Mouse (Mus musculus): ENCODE measurements at regions not wholly inside any gene's neighbourhood (a gene's known extent, or its start where the extent isn't known, plus 50 kb on each side); places are given as distances from the start of the nearest gene placed in this dataset.

DNA sequence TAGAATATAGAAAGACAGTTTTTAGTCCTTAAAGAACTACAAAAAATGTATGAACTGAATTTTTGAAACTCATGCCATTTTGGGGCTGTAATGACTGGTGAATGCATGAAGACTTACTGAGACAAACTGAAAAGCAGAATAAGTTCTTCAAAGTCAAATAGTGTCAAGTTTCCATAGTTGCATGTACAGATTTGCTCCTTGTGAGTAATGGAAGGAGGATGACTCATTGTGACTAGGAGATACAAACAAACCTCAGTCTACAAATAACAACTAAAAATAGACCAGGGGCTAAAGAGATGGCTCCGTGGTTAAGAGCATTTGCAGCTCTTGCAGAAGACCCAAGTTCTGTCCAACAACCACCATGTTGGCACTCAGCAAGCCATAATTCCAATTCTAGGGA, 342.5 kb downstream of the Arl4a start:
- Histone ChIP-seq H3K4me1 (ENCODE audit: control insufficient read depth, insufficient read depth, low read length) (no peaks in the 10 kb centered on the region), H3K4me3 (ENCODE audit: low read depth, low read length) (no peak overlapping the region), H3K9me3 (ENCODE audit: control insufficient read depth, low read depth, low read length) (no peaks in the 10 kb centered on the region), H3K27me3 (ENCODE audit: control insufficient read depth, insufficient read depth, low read length) (no peaks in the 10 kb centered on the region), H3K36me3 (ENCODE audit: control insufficient read depth, insufficient read depth, low read length) (no peaks in the 10 kb centered on the region), H3K27ac (ENCODE audit: low read length) (no peak overlapping the region), H3K9ac (replicated peaks; ENCODE audit: low read depth, low read length) (no peak overlapping the region), H3K4me2 (replicated peaks; ENCODE audit: low read depth, low read length) (no peak overlapping the region)
- WGBS, result 70% methylated on average over 1 of the region's 1 CpGs
- ATAC-seq (ENCODE audit: insufficient number of reproducible peaks, insufficient read depth, low FRiP score, low read depth), result no peak

DNA sequence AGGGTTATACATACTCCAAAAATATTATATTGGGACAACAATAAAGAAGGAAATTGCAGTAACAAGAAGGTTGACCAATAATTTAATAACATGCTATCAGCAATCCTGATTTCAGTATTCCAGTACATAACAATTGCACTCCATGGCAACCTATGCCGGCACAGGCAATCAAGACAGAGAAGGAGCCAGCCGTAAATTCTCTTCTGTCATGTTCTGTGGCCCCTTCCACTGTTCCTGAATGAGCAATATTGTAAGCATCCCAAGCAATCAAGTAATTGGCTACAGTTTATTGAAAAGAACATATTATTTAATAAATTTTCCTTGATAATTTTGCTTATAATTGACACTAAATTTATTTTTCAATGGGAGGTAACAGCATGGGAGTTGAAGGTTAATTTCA, 345.8 kb downstream of the Arl4a start:
- Histone ChIP-seq H3K9me3 (ENCODE audit: control insufficient read depth, low read depth, low read length) (no peaks in the 10 kb centered on the region), H3K36me3 (ENCODE audit: control insufficient read depth, insufficient read depth, low read length) (no peaks in the 10 kb centered on the region), H3K27me3 (ENCODE audit: control insufficient read depth, insufficient read depth, low read length) (no peaks in the 10 kb centered on the region), H3K4me3 (ENCODE audit: low read depth, low read length) (no peak overlapping the region), H3K27ac (ENCODE audit: low read length) (no peak overlapping the region), H3K4me2 (replicated peaks; ENCODE audit: low read depth, low read length) (no peak overlapping the region), H3K4me1 (ENCODE audit: control insufficient read depth, insufficient read depth, low read length) (no peaks in the 10 kb centered on the region), H3K9ac (replicated peaks; ENCODE audit: low read depth, low read length) (no peak overlapping the region)
- no peak for ATAC-seq (ENCODE audit: insufficient number of reproducible peaks, insufficient read depth, low FRiP score, low read depth)
- WGBS, result 77% methylated on average over 2 of the region's 2 CpGs

DNA sequence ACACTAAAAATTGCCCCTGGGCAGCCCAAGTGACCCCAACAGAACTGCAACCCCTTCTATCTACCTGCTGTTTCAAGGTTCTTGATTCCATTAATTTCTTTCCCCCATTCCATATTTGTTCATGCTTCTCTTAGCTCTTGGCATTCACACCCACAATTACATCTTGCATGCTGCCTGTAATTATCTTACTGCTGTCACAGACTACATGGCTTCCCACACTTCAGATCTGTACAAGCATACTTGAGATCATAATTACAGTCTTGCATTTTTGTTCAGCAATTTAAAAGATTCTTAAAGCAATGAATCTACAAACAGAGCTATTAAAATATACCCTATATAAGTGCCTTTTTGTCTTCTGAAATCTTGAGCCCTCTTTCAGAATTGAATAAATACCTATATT, 352.4 kb downstream of the Arl4a start:
- no peak overlapping the region for H3K9ac ChIP-seq (replicated peaks; ENCODE audit: low read depth, low read length)
- no peaks in the 10 kb centered on the region for H3K9me3 ChIP-seq (ENCODE audit: control insufficient read depth, low read depth, low read length)
- ATAC-seq (ENCODE audit: insufficient number of reproducible peaks, insufficient read depth, low FRiP score, low read depth), result no peak
- no peaks in the 10 kb centered on the region for H3K4me1 ChIP-seq (ENCODE audit: control insufficient read depth, insufficient read depth, low read length)
- H3K36me3 ChIP-seq (ENCODE audit: control insufficient read depth, insufficient read depth, low read length), result no peaks in the 10 kb centered on the region
- H3K4me2 ChIP-seq (replicated peaks; ENCODE audit: low read depth, low read length), result no peak overlapping the region
- H3K27me3 ChIP-seq (ENCODE audit: control insufficient read depth, insufficient read depth, low read length), result no peaks in the 10 kb centered on the region
- H3K4me3 ChIP-seq (ENCODE audit: low read depth, low read length), result no peak overlapping the region
- H3K27ac ChIP-seq (ENCODE audit: low read length), result no peak overlapping the region

GRCm38 (mm10) chr12:39682121-39682520, 355.7 kb downstream of the Arl4a start:
- Histone ChIP-seq H3K36me3 (ENCODE audit: control insufficient read depth, insufficient read depth, low read length) (no peaks in the 10 kb centered on the region), H3K9me3 (ENCODE audit: control insufficient read depth, low read depth, low read length) (no peaks in the 10 kb centered on the region), H3K4me1 (ENCODE audit: control insufficient read depth, insufficient read depth, low read length) (no peaks in the 10 kb centered on the region), H3K27me3 (ENCODE audit: control insufficient read depth, insufficient read depth, low read length) (no peaks in the 10 kb centered on the region), H3K9ac (replicated peaks; ENCODE audit: low read depth, low read length) (no peak overlapping the region), H3K4me2 (replicated peaks; ENCODE audit: low read depth, low read length) (no peak overlapping the region), H3K4me3 (ENCODE audit: low read depth, low read length) (no peak overlapping the region), H3K27ac (ENCODE audit: low read length) (no peak overlapping the region)
- 70% methylated on average over 1 of the region's 1 CpGs for WGBS
- no peak for ATAC-seq (ENCODE audit: insufficient number of reproducible peaks, insufficient read depth, low FRiP score, low read depth)

GRCm38 (mm10) chr12:39675608-39676007, 362.2 kb downstream of the Arl4a start:
- ATAC-seq (ENCODE audit: insufficient number of reproducible peaks, insufficient read depth, low FRiP score, low read depth), result no peak
- Histone ChIP-seq H3K36me3 (ENCODE audit: control insufficient read depth, insufficient read depth, low read length) (no peaks in the 10 kb centered on the region), H3K27me3 (ENCODE audit: control insufficient read depth, insufficient read depth, low read length) (no peaks in the 10 kb centered on the region), H3K9ac (replicated peaks; ENCODE audit: low read depth, low read length) (no peak overlapping the region), H3K27ac (ENCODE audit: low read length) (no peak overlapping the region), H3K9me3 (ENCODE audit: control insufficient read depth, low read depth, low read length) (no peaks in the 10 kb centered on the region), H3K4me3 (ENCODE audit: low read depth, low read length) (no peak overlapping the region), H3K4me1 (ENCODE audit: control insufficient read depth, insufficient read depth, low read length) (no peaks in the 10 kb centered on the region), H3K4me2 (replicated peaks; ENCODE audit: low read depth, low read length) (no peak overlapping the region)
- 71% methylated on average over 2 of the region's 2 CpGs for WGBS

DNA sequence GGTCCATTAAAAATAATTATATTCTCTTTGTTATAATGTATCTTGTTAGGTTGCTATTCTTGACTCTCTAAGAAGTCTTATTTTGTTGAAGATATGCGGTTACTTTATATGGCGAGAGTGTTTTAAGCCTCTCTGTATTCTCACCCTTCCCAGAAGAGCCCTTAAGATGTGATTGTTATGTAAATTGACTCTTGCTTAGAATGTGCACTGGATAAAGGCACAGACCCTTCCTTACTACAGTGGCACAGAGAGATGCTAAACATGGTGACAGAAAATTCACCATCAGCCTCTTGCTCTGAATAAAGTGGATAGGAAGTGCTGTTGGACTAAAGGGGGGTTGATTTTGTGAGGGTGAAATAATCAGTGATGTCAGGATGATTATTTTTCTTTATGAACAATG, 370.1 kb downstream of the Arl4a start:
- no peak overlapping the region for H3K27ac ChIP-seq (ENCODE audit: low read length)
- no peak overlapping the region for H3K4me2 ChIP-seq (replicated peaks; ENCODE audit: low read depth, low read length)
- H3K36me3 ChIP-seq (ENCODE audit: control insufficient read depth, insufficient read depth, low read length), result no peaks in the 10 kb centered on the region
- ATAC-seq (ENCODE audit: insufficient number of reproducible peaks, insufficient read depth, low FRiP score, low read depth), result no peak
- H3K9me3 ChIP-seq (ENCODE audit: control insufficient read depth, low read depth, low read length), result no peaks in the 10 kb centered on the region
- 79% methylated on average over 2 of the region's 2 CpGs for whole genome bisulfite sequencing
- H3K4me1 ChIP-seq (ENCODE audit: control insufficient read depth, insufficient read depth, low read length), result no peaks in the 10 kb centered on the region
- H3K9ac ChIP-seq (replicated peaks; ENCODE audit: low read depth, low read length), result no peak overlapping the region
- H3K27me3 ChIP-seq (ENCODE audit: control insufficient read depth, insufficient read depth, low read length), result no peaks in the 10 kb centered on the region
- H3K4me3 ChIP-seq (ENCODE audit: low read depth, low read length), result no peak overlapping the region

GRCm38 (mm10) chr12:39665448-39665847, 372.4 kb downstream of the Arl4a start:
- no peaks in the 10 kb centered on the region for H3K27me3 ChIP-seq (ENCODE audit: control insufficient read depth, insufficient read depth, low read length)
- 13% methylated on average over 4 of the region's 4 CpGs for WGBS
- no peak overlapping the region for H3K9ac ChIP-seq (replicated peaks; ENCODE audit: low read depth, low read length)
- H3K4me1 ChIP-seq (ENCODE audit: control insufficient read depth, insufficient read depth, low read length), result no peaks in the 10 kb centered on the region
- no peak for ATAC-seq (ENCODE audit: insufficient number of reproducible peaks, insufficient read depth, low FRiP score, low read depth)
- no peaks in the 10 kb centered on the region for H3K9me3 ChIP-seq (ENCODE audit: control insufficient read depth, low read depth, low read length)
- H3K36me3 ChIP-seq (ENCODE audit: control insufficient read depth, insufficient read depth, low read length), result no peaks in the 10 kb centered on the region
- no peak overlapping the region for H3K4me2 ChIP-seq (replicated peaks; ENCODE audit: low read depth, low read length)
- H3K27ac ChIP-seq (ENCODE audit: low read length), result no peak overlapping the region
- no peak overlapping the region for H3K4me3 ChIP-seq (ENCODE audit: low read depth, low read length)

DNA sequence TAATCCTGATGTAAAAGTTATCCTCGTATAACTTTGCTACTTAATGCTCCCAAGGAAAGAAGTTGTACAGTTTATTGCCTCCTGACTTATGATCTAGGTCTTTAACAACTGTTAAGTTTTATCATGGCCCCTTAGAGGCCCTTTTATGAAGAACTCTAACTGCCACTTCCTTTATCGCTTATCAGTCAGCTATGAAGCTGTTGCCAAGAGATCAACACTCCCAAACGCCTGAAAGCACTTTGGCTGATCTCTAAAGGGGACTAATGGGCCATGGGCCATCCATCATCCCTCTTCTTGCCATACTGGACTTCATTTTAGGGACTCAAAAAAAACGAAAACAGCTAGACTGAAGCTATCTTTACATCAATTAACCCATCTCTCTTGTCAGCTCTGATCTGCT, 377.4 kb downstream of the Arl4a start:
- Histone ChIP-seq H3K4me3 (ENCODE audit: low read depth, low read length) (no peak overlapping the region), H3K27ac (ENCODE audit: low read length) (no peak overlapping the region), H3K27me3 (ENCODE audit: control insufficient read depth, insufficient read depth, low read length) (no peaks in the 10 kb centered on the region), H3K36me3 (ENCODE audit: control insufficient read depth, insufficient read depth, low read length) (no peaks in the 10 kb centered on the region), H3K9me3 (ENCODE audit: control insufficient read depth, low read depth, low read length) (no peaks in the 10 kb centered on the region), H3K4me1 (ENCODE audit: control insufficient read depth, insufficient read depth, low read length) (no peaks in the 10 kb centered on the region), H3K9ac (replicated peaks; ENCODE audit: low read depth, low read length) (no peak overlapping the region), H3K4me2 (replicated peaks; ENCODE audit: low read depth, low read length) (no peak overlapping the region)
- no peak for ATAC-seq (ENCODE audit: insufficient number of reproducible peaks, insufficient read depth, low FRiP score, low read depth)
- WGBS, result 27% methylated on average over 4 of the region's 4 CpGs

- Histone ChIP-seq H3K27ac (ENCODE audit: low read length) (no peak overlapping the region), H3K36me3 (ENCODE audit: control insufficient read depth, insufficient read depth, low read length) (no peaks in the 10 kb centered on the region), H3K9ac (replicated peaks; ENCODE audit: low read depth, low read length) (no peak overlapping the region), H3K4me2 (replicated peaks; ENCODE audit: low read depth, low read length) (no peak overlapping the region), H3K9me3 (ENCODE audit: control insufficient read depth, low read depth, low read length) (no peaks in the 10 kb centered on the region), H3K4me1 (ENCODE audit: control insufficient read depth, insufficient read depth, low read length) (no peaks in the 10 kb centered on the region), H3K27me3 (ENCODE audit: control insufficient read depth, insufficient read depth, low read length) (no peaks in the 10 kb centered on the region), H3K4me3 (ENCODE audit: low read depth, low read length) (no peak overlapping the region)
- no peak for ATAC-seq (ENCODE audit: insufficient number of reproducible peaks, insufficient read depth, low FRiP score, low read depth)
These were observed 381.2 kb downstream of the Arl4a start for GRCm38 (mm10) chr12:39656606-39657005.

Measured in stomach, embryonic 14.5 days (tissue).